Mouse (Mus musculus) Muller cell, postnatal 12 days (primary cell): Measurements from ENCODE around the gene Drap1.
"Not testable (repeated sequence)": the region's sequence is repeated elsewhere in the genome, so short reads cannot be mapped to it uniquely, and the experiment has no call there.

Source experiments
- DNase-seq: peaks from one replicate; pipeline ENCODE4 v3.0.0-alpha.2; 2015; ENCODE audit errors: inconsistent ontology term

Gene Drap1

DNA sequence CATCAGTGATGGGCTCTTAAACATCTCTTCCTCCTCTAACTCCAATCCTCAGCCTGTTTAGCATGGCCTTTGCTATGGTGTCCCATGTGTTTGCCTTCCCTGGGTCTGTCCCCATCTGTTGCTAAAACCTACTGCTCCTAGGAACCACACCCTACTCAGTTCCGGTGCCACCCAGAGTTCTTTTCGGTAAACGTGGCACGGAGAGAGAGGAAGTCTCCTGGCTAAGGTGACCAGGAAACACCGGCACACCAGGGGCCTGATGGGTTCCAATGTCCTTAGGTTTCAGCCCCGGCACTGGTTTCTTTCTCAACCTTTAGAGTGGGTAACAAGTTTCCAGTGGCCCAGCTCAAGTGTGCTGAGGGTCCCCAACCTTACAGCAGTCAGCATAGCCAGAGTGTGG lies 4.2 kb downstream of the Drap1 start:
- DNase-seq: no peak

DNA sequence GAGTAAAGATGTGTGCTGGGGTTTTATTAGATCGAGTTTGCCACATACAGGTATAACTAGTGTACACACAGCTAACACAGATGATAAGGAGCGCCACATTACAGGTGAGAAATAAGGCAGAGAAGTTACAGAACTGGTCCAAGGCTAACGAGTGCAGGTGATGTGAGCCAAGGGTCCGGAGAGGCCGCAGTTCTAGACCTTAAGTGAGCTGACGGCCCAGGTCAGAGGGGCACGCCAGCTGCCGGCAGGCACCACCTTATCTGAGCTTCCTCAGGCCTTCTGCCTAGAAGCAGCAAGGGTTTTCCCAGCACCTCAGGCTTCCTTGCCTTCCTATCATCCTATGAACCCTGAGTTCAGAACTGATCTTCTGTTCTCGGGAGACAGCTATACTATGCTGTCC lies 5.1 kb downstream of the Drap1 start:
- no peak for DNase-seq

DNA sequence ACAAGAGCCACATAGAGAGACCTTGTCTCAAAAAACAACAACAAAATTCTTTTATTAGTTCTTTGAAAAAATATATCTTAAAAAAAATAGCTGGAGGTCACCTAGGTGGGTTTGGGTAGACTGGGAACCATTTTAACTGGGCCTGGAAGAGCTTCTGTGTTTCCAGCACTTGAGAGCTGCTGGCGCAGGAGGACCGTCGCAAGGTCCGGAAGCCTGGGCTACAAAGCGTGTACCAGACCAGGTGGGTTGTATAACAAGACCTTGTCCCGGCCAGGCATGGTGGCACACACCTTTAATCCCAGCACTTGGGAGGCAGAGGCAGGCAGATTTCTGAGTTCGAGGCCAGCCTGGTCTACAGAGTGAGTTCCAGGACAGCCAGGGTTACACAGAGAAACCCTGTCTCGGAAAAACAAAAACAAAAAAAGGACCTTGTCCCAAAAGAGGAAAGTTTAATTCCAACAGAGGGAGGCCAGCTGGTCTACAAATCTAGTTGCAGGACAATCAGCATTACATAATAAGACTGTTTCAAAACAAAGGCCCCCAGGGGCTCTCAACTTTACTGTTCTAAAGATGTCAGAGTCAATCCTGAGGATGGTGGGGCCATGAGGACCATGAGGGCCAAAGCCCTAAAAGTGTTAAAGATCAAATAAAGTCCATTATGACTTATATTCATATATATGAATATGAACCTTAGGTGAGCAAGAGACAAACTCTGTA lies 5.9 kb downstream of the Drap1 start:
- no peak for DNase-seq

DNA sequence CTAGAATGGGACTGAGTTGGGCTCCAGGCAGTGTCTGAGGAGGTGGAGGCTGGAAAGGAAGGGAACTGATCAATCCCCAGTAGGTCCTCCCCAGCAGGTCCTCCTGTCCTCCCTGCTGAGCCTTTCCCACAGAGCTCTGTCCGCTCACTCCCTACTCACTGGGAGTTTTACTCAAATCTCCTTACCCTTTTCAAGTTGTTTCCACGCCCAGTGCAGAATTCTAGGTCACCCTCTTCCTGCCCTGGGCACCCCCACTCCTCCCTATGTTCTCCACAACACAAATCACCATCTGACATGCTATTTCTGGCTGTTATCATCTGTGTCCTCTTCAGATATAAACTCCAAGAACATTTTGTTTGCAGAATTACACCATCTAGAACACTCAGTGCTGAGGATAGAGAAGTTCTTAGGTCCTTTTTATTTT lies 10.2 kb downstream of the Drap1 start:
- DNase-seq: no peak

DNA sequence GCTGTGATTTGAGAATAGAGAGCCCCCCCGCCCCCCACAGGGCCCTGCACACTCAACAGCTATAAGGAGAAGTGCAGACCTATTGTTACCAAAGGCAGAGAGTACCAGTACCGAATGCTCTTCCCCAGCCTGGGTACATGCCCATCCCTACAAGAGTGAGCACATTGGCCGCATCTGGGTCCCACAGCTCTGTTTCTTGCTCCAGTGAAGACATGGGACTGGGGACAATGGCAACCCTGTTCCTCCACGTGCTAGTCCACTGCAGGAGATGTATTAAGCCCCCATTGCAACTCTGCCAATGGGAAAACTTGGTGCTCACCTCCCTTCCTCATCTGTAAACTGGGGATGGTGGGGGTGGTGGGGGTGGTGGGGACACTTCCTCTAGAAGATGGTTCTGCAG lies 10.9 kb downstream of the Drap1 start:
- no peak for DNase-seq

DNA sequence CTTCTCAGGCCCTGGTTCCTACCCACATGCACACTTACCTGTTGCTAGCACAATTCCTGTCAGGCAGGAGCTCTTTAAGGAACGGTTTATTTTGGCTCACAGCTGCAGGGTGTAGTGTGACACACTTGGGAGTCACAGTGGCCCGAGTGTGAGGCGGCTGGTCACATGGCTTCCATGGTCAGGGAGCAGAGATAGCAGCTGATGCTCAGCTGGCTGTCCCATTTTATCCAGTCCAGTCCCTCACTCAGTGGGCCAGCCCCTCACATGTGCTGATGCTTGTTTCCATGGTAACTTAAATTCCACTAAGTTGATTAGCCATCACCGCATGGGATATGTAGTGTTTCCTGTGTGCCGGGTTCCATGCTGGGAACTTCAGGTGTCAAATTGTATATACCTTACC lies 12.8 kb downstream of the Drap1 start:
- DNase-seq: no peak

DNA sequence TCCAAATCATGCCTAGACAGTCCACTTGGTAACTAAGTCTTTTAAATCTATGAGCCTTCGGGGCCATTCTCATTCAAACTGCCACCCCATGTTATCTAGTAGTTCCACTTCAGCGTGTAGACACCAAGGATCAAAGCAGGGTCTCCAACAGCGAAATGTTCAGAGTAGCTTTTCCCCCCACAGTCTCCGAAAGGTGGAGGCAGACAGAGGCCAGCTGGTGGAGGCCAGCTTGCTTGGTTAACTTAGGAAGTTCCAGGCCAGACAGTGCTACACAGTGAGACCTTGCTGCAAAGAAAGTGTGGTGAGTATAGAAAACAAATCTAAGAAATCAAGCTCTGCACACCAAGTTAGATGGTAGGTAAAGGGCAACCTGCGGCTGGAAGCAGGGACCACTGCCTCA lies 14.1 kb downstream of the Drap1 start:
- no peak for DNase-seq

DNA sequence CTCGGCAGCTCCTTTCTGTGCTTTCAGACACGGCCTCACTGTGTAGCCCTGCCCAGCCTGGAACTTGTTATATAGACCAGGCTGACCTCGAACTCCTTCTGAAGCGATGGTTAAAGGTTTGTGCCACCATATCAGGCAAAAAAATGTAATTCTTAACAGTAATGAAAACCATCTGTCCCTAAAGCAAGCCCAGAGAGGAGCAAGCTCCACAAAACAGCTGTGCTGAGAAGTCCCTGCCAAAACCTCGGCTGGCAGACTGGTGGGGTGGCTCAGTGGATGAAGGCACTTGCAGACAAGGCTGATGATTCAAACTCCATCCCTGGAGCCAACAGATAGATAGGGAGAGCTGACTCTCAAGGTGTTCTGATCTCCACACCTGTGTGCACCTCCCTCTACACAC lies 15.7 kb downstream of the Drap1 start:
- DNase-seq: no peak

DNA sequence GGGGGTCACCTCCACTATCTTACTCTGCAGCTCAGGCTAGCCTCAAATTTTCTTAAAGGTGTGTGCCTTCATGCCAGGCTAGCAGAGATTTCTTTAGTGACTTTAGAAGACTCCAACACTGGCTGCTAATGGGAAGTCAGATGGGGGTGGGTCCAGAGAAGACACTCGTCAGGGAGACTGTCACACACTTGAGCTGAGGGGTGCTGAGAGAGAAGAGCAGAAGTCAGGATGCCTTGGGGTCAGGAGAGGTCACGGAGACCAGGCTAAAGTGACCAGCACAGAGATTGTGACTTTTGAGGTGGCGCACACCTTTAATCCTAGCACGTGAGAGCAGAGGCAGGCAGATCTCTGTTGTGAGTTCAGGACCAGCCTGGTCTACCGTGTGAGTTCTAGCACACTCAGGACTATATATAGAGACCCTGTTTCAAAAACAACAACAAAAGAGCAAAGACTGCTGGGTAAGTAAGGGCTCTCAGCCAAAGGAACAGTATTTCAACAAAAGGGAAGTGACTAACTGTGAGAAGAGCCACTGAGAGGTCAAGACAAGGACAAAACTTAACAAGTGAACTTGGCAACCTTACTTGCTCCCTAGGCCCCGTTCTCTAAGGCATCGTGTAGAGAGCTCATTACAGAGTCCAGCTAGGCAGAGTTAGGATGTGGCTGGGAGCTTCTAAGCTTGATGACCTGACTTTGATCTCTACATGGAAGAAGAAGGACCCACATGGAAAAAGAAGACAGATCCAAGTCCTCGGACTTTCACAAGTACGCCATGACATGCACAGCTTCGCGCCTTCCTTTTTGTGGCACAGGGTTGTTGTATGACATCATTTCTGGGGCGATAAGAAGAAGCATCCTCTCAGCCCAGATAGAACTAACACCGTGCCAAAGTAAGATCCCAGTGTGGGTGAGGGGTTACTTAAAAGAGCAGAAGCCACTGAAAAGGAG lies 16.4 kb downstream of the Drap1 start:
- no peak for DNase-seq

DNA sequence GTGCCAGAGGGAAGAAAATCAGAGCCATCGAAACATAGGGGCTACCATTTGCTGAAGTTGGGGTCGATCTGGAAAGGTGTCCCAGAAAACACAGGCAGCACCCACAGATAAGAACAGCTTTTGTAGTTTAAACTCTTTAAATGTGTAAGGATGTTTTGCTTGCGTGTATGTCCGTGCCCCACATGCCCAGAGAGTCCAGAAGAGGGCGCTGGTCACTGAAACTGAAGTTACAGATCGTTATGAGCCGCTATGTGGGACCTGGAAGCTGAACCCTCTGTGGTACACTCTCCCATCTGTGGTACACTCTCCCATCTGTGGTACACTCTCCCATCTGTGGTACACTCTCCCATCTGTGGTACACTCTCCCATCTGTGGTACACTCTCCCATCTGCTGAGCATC lies 17.6 kb downstream of the Drap1 start:
- peak; percentile 64 for DNase-seq

DNA sequence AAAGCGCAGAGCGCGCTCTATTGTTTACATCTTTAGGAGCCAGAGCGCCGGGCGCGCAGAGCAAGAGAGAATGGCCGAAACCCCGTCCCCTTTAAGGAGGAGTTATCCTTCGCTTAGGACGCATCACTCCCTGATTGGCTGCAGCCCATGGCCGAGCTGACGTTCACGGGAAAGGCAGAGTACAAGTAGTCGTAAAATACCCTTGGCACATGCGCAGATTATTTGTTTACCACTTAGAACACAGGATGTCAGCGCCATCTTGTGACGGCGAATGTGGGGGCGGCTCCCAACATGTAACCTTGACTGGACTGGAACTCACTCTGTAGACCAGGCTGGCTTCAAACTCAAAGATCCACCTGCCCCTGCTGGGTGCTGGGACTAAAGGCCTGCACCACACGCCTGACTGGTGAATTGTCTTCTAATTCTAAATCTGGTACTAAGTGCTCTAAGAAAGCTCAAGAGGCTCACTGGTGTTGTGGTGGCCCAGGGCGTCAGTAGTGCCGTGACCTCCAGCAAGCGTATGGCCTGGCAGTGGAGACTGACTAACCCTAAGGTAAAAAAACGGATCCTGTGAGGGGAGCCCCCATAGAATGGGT lies 18.1 kb downstream of the Drap1 start:
- DNase-seq: peak; percentile 73

DNA sequence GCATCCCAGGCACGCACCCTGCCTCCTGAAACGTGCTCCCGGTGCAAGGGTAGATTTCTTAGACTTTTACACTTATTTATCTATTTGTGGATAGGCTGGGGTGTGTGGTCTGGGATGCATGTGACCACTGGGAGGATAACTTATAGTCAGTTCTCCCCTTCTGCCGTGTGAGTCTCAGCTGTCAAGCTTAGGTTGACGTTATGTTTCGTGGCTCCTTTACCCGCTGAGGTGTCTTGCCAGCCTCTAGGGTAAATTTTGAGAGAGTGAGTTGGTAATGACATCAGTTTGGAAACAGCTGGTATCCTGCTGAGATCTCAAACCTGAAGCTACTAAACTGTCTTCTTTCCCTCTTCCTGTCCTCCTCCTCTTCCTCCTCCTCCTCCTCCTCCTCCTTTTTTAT lies 18.9 kb downstream of the Drap1 start:
- no peak for DNase-seq

DNA sequence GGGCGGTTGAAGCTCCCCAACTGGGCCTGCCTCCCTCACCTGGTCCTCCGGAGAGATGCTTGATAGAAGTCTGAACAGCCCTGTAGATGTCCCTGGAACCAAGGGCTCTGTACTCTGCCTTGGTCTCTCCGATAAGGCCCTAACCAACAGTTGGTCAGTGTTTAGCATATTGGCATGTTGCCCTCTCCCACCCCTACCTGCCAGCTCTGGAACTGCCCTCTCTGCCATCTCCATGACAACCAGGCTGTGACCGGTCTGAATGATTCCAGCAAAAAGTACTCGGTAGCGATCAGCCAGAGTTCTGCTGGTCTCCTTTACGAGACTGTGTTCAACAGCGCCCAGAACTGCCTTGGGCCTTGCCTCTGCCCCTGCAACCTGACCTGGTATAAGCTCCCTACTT lies 22.5 kb downstream of the Drap1 start, which contains the start of gene Tsga10ip:
Tsga10ip (minus strand) TSS at position 234 of the 400 bp plus-strand sequence.
- DNase-seq: no peak

DNA sequence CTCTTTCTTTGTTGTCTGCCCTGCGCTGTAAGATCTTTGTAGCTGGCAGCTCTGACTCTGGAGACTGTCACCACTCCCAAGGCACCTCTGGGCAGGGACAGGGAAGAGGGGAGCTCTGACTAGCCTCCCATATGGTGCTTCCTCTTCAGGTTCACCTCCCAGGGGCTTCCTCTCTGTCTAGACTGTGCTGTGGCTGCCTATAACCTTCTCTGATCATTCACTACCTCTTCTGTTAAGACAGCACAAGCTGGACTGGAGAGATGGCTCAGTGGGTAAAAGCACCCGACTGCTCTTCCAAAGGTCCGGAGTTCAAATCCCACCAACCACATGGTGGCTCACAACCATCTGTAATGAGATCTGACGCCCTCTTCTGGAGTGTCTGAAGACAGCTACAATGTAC lies 23.7 kb downstream of the Drap1 start:
- DNase-seq: not testable (repeated sequence)

DNA sequence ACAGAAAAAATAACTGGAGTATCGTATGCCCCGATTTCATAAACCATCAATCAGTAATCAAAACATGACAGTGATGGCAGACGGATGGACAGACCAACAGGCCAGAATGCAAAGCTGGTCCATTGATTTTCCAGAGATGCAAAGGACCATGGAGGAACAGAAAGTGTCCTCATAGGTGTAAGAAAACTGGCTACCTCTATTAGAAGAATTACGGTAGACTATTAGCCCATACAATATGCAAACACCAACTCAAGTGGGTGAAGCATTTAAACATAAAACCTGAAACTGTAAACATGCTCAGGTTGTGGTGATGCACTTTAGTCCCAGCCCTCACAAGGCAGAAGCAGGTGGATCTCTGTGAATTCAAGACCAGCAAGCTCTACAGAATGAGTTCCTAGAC lies 29.4 kb downstream of the Drap1 start:
- no peak for DNase-seq

DNA sequence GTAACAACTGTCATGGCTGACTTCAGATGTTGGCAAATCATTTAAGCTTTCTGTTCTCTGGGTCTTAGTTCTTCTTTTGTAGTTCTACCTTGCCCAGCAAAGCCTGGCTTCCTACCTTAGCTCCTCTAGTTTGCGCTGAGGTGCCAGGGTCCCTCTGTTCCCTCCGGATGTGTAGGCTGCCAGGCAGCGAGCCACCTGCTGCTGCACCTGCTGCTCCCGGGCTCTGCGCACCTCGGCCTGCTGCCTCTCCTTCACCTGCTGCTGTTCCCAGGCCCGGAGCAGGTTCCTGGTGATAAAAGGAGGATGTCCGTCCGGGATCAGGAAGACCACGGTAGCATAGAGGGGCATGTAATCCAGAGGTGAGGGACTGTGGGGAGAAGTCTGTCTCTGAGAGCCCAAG lies 30.6 kb downstream of the Drap1 start:
- DNase-seq: no peak

DNA sequence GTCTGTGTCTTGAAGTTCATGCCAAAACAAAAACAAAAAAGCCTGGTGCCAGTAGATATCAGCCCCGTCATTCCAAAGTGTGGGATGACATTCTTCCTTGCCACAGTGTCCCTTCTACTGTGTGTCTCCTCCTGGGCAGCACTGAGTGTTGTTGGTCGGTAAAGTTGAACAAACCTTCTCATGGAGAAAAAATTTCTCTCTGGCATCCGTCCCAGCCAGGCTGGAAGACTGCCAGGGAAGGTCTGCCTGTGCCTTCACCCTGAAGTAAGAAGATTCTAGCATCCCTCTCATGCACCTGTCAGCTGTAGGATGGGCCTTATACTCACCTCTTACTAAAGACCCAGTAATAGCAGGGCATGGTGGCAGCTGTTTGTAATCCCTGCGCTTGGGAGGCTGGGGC lies 31.9 kb downstream of the Drap1 start:
- DNase-seq: peak; percentile 94

DNA sequence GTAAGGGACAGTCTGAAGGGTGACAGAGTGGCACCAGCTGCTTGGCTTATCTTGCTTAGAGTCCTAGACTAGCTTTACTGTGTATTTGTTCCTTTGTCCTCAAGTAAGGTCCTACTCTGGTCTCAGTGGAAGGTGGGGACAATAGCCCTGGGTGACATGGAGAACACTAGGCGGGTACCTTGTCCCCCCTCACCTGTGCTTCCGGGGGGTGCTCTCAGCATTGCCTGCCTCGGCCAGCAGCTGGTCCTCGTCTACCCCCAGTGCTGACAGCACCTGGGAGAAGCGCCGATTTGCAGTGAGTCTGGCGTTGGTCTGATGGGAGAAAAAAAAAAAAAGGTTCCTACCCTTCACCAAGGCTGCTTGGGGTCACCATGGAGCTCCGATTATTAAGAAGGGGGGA lies 34.4 kb downstream of the Drap1 start:
- DNase-seq: no peak

DNA sequence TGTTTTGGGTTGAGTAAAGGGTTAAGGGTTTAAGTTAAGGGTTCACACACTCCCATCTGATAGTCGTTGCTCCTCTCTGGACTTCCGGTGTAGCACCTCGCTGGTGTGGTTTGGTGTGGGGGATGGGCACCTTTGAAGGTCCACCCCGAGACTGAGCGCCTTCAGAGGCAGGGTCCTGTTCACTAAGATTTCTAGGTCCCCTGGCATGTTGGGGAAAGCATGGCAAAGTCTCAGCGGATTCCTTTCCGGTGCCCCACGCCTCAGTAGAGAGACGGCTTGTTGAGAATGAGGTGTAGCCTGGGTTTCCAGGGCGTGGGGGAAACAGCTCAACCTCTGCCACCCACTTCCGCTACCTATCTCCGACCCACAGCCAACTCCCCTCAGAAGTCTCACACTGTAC lies 35.1 kb downstream of the Drap1 start:
- no peak for DNase-seq

DNA sequence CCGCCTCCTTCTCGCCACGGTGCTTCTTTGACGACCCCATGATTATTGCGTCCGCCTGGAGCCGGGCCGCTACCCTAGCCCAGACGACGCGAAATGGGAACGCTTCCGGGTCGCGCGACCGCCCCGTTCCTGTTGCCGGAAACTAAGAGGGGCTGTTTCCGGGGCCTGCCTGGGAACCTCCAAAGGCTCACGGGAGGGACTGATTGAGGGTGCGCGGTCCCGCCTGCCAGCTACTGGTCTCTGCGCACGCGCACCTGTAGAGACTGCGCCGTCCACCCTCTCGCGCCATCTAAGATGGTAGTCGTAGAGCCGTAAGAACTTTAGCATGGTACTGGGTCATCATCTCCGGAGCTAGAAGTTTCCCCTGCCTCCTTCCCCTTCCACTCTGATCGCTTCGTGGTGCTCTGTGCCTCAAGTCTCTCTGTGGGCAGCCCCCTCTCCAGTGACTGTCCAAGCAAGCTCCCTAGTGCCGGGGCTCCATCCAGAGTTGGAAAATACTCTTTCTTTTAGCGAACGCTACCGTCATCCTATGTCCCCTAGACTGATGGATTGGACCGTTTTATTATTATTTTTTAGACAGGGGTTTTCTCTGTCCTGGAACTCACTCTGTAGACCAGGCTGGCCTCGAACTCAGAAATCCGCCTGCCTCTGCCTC lies 36.1 kb downstream of the Drap1 start, which contains the start of gene Sart1:
Sart1 (minus strand) TSS at position 116 of the 655 bp plus-strand sequence.
- DNase-seq: peak; percentile 95

DNA sequence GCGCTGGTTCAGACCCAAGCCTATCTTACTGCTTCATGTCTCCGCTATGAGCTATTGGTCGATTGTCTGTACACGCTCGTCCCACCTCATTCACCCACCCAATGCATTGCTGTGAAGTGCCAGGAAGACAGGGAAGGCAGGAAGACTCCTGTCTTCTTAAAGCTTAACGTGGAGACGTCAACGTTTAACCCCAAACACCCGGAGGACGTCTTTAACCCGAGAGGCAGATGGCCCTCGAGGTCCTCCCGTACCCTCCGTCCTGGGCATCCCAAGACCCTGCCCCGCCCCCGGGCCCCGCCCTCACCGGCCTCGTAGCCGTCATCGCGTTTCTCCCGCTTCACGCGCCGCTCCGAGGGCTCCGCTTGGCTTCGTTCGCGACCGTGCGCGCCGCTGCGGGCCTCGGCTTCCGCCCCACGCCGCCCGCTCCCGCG lies 36.8 kb downstream of the Drap1 start:
- peak; percentile 64 for DNase-seq

DNA sequence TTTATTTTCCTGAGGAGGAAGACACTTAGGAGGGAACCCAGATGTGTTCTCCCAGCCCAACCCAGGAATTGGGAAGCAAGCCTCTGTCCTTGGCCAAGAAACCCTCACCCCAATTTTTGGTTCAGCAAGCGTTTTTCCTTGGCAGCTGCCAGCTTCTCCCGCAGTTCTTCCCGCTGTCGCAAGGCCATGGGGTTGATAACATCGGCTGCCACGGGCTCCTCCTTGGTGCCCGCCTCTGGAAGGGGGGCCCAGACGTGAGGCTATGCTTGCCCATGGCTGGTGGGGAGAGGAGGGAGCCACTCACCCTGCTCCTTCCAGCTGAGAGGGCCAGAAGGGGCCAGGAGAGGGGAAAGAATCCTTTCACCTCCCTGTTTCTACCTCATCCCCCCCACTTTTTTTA lies 40.1 kb downstream of the Drap1 start:
- no peak for DNase-seq
